8 mouse cellular contexts compared by ENCODE assay signal in genomic region chr17:28308297-28309195, GRCm38 (mm10). TPM values are rescaled to one million over a fixed set of nuclear protein-coding genes. Genes with fewer than 3 reads are reported as not detected.
DNase-seq lines count a peak whose midpoint lies in the region; ATAC-seq lines count a peak whose summit lies in the region.

No protein-coding gene starts in this region.

- no peak for ATAC-seq in hindbrain, embryonic 13.5 days (ENCODE audit: low FRiP score)
- ATAC-seq in intestine, embryonic 16.5 days, result no peak
- ATAC-seq in limb, embryonic 11.5 days (ENCODE audit: insufficient number of reproducible peaks, low FRiP score, low TSS enrichment, low read depth), result peak; percentile 11; the same call in 1 of the 2 replicates
- ATAC-seq in monocyte, adult 5-6 weeks (replicated peaks; ENCODE audit: insufficient number of reproducible peaks, low FRiP score, low TSS enrichment, poor library complexity, severe bottlenecking), result peak; percentile 59

- H3K27ac ChIP-seq in hindbrain, embryonic 10.5 days, result peak overlapping the region; percentile 19; the same call in 1 of the 2 replicates
- H3K27ac ChIP-seq in hindbrain, embryonic 13.5 days, result no peak overlapping the region
- H3K27ac ChIP-seq in intestine, embryonic 16.5 days (ENCODE audit: low read length), result no peak overlapping the region
- no peak overlapping the region for H3K27ac ChIP-seq in limb, embryonic 11.5 days (replicated peaks; ENCODE audit: low read depth, low read length)

- H3K9me3 ChIP-seq in hindbrain, embryonic 10.5 days, result no peaks in the 10 kb centered on the region
- H3K9me3 ChIP-seq in hindbrain, embryonic 13.5 days, result no peaks in the 10 kb centered on the region
- no peaks in the 10 kb centered on the region for H3K9me3 ChIP-seq in intestine, embryonic 16.5 days (ENCODE audit: control insufficient read depth, low read length)
- H3K9me3 ChIP-seq in limb, embryonic 11.5 days (ENCODE audit: control insufficient read depth, low read length), result no peaks in the 10 kb centered on the region

- H3K9ac ChIP-seq in hindbrain, embryonic 13.5 days, result no peak overlapping the region
- peak overlapping the region; percentile 55; the same call in 1 of the 2 replicates for H3K9ac ChIP-seq in intestine, embryonic 16.5 days (ENCODE audit: low read depth, low read length)
- H3K9ac ChIP-seq in limb, embryonic 11.5 days (ENCODE audit: low read length), result peak overlapping the region; percentile 27; the same call in 1 of the 2 replicates

- H3K36me3 ChIP-seq in hindbrain, embryonic 10.5 days, result no peaks in the 10 kb centered on the region
- H3K36me3 ChIP-seq in hindbrain, embryonic 13.5 days, result no peaks in the 10 kb centered on the region
- H3K36me3 ChIP-seq in intestine, embryonic 16.5 days (ENCODE audit: control insufficient read depth, insufficient read depth, low read length), result no peaks in the 10 kb centered on the region
- H3K36me3 ChIP-seq in limb, embryonic 11.5 days (ENCODE audit: control insufficient read depth, insufficient read depth, low read length), result no peaks in the 10 kb centered on the region

- H3K27me3 ChIP-seq in hindbrain, embryonic 10.5 days (ENCODE audit: insufficient read depth, poor library complexity, severe bottlenecking), result no peaks in the 10 kb centered on the region
- H3K27me3 ChIP-seq in hindbrain, embryonic 13.5 days, result no peaks in the 10 kb centered on the region
- H3K27me3 ChIP-seq in intestine, embryonic 16.5 days (replicated peaks; ENCODE audit: control insufficient read depth, insufficient read depth, low read length), result no peaks in the 10 kb centered on the region
- no peaks in the 10 kb centered on the region for H3K27me3 ChIP-seq in limb, embryonic 11.5 days (ENCODE audit: control insufficient read depth, insufficient read depth, low read length)

- no peak overlapping the region for H3K4me3 ChIP-seq in hindbrain, embryonic 10.5 days
- H3K4me3 ChIP-seq in hindbrain, embryonic 13.5 days, result no peak overlapping the region
- H3K4me3 ChIP-seq in intestine, embryonic 16.5 days (ENCODE audit: low read length), result 0 out of 2 replicates have a peak overlapping the region, but pooled peaks have one; percentile 11
- H3K4me3 ChIP-seq in limb, embryonic 11.5 days (ENCODE audit: low read depth, low read length), result no peak overlapping the region

- peaks cover 29% of the 10 kb centered on the region for H3K4me1 ChIP-seq in hindbrain, embryonic 10.5 days (replicated peaks)
- peaks cover 9% of the 10 kb centered on the region for H3K4me1 ChIP-seq in hindbrain, embryonic 13.5 days (replicated peaks)
- peaks cover 9% of the 10 kb centered on the region for H3K4me1 ChIP-seq in intestine, embryonic 16.5 days (ENCODE audit: control insufficient read depth, insufficient read depth, low read length)
- H3K4me1 ChIP-seq in limb, embryonic 11.5 days (ENCODE audit: control insufficient read depth, insufficient read depth, low read length), result peaks cover 6% of the 10 kb centered on the region; the same call in 1 of the 2 replicates

- WGBS in hindbrain, embryonic 10.5 days, result 17% methylated on average over 18 of the region's 18 CpGs
- 19% methylated on average over 18 of the region's 18 CpGs for WGBS in hindbrain, embryonic 13.5 days
- 14% methylated on average over 18 of the region's 18 CpGs for WGBS in intestine, embryonic 16.5 days
- 16% methylated on average over 18 of the region's 18 CpGs for WGBS in limb, embryonic 11.5 days

- H3K4me2 ChIP-seq in hindbrain, embryonic 13.5 days, result no peak overlapping the region
- peak overlapping the region; percentile 47; the same call in 1 of the 2 replicates for H3K4me2 ChIP-seq in intestine, embryonic 16.5 days (ENCODE audit: low read depth, low read length)
- no peak overlapping the region; the same call in 1 of the 2 replicates for H3K4me2 ChIP-seq in limb, embryonic 11.5 days (ENCODE audit: low read depth, severe bottlenecking)

- DNase-seq in hindbrain, embryonic 10.5 days (ENCODE audit: low spot score), result peak; percentile 88
- peak; percentile 88 to 94 for DNase-seq in cerebellum, postnatal 36 days
- DNase-seq in gastrocnemius, postnatal 25 days, result peak; percentile 61
- peak; percentile 97 for DNase-seq in limb, embryonic 11.5 days (ENCODE audit: low spot score)
- peak; percentile 85 to 95 for DNase-seq in spleen, postnatal 4 days (ENCODE audit: low spot score in 2 of 2)

RNA-seq across cellular contexts. Expression of gene Fance, which starts 4.8 kb away (rescaled TPM):
- 32.6 and 32.9 TPM in 2 replicates for polyA plus RNA-seq in hindbrain, embryonic 10.5 days (2016; fragmentation: Nextera tagmentation; extraction: Ambion mirVana)
- 21.9 and 24.2 TPM in 2 replicates for polyA plus RNA-seq in hindbrain, embryonic 13.5 days (2015; fragmentation: Nextera tagmentation; extraction: Ambion mirVana)
- total RNA-seq in gastrocnemius, postnatal 25 days (2021), result 10 to 100 TPM in 1 of 2 experiments, 1 to 10 TPM in 1; 9.2 to 11.6 TPM
- polyA plus RNA-seq in intestine, embryonic 16.5 days (2015; fragmentation: Nextera tagmentation; extraction: Ambion mirVana), result 20.2 and 21.8 TPM in 2 replicates
- polyA plus RNA-seq in limb, embryonic 11.5 days (2014; fragmentation: Nextera tagmentation; extraction: Ambion mirVana), result 27.3 and 29.4 TPM in 2 replicates
- 8.8 to 18.2 TPM (median 13.0 TPM) in 3 replicates for total RNA-seq in monocyte, adult 5-6 weeks (2017)

RNA-seq across cellular contexts. Expression of gene Rpl10a, which starts 19.7 kb away (rescaled TPM):
- polyA plus RNA-seq in hindbrain, embryonic 10.5 days (2016; fragmentation: Nextera tagmentation; extraction: Ambion mirVana), result 439 and 483 TPM in 2 replicates
- polyA plus RNA-seq in hindbrain, embryonic 13.5 days (2015; fragmentation: Nextera tagmentation; extraction: Ambion mirVana), result 336 and 366 TPM in 2 replicates
- total RNA-seq in gastrocnemius, postnatal 25 days (2021), result 100 to 1,000 TPM; 364 to 390 TPM
- 591 and 604 TPM in 2 replicates for polyA plus RNA-seq in intestine, embryonic 16.5 days (2015; fragmentation: Nextera tagmentation; extraction: Ambion mirVana)
- 616 TPM in 2 replicates for polyA plus RNA-seq in limb, embryonic 11.5 days (2014; fragmentation: Nextera tagmentation; extraction: Ambion mirVana)
- 363 to 372 TPM (median 364 TPM) in 3 replicates for total RNA-seq in monocyte, adult 5-6 weeks (2017)

RNA-seq across cellular contexts. Expression of gene Tead3, which starts 42.1 kb away (rescaled TPM):
- 5.5 and 6.1 TPM in 2 replicates for polyA plus RNA-seq in hindbrain, embryonic 10.5 days (2016; fragmentation: Nextera tagmentation; extraction: Ambion mirVana)
- 1.8 and 2.0 TPM in 2 replicates for polyA plus RNA-seq in hindbrain, embryonic 13.5 days (2015; fragmentation: Nextera tagmentation; extraction: Ambion mirVana)
- total RNA-seq in gastrocnemius, postnatal 25 days (2021), result 1 to 10 TPM; 6.9 to 8.8 TPM
- 8.5 and 9.3 TPM in 2 replicates for polyA plus RNA-seq in intestine, embryonic 16.5 days (2015; fragmentation: Nextera tagmentation; extraction: Ambion mirVana)
- 10.0 and 10.6 TPM in 2 replicates for polyA plus RNA-seq in limb, embryonic 11.5 days (2014; fragmentation: Nextera tagmentation; extraction: Ambion mirVana)
- total RNA-seq in monocyte, adult 5-6 weeks (2017), result not detected in 3 replicates

RNA-seq across cellular contexts. Expression of gene Tulp1, which starts 56.5 kb away (rescaled TPM):
- 2.8 and 4.0 TPM in 2 replicates for polyA plus RNA-seq in hindbrain, embryonic 10.5 days (2016; fragmentation: Nextera tagmentation; extraction: Ambion mirVana)
- polyA plus RNA-seq in hindbrain, embryonic 13.5 days (2015; fragmentation: Nextera tagmentation; extraction: Ambion mirVana), result 2.1 and 2.2 TPM in 2 replicates
- not detected for total RNA-seq in gastrocnemius, postnatal 25 days (2021)
- 3.0 and 3.6 TPM in 2 replicates for polyA plus RNA-seq in intestine, embryonic 16.5 days (2015; fragmentation: Nextera tagmentation; extraction: Ambion mirVana)
- polyA plus RNA-seq in limb, embryonic 11.5 days (2014; fragmentation: Nextera tagmentation; extraction: Ambion mirVana), result 3.4 and 4.4 TPM in 2 replicates
- not detected in 3 replicates for total RNA-seq in monocyte, adult 5-6 weeks (2017)

Comparison
In these comparisons a context has a peak if more than half of its experiments do, and no peak if none do; other contexts are left out.
1. ATAC-seq: peak in limb, embryonic 11.5 days (single experiment) and monocyte, adult 5-6 weeks (single experiment); none in hindbrain, embryonic 13.5 days (single experiment) and intestine, embryonic 16.5 days (single experiment).
2. Peak in every context shown above with its lines, with median percentiles within 50 percentile points of each other: DNase-seq.